ENCODE assay signal across 16 mouse cellular contexts in the genomic region with DNA sequence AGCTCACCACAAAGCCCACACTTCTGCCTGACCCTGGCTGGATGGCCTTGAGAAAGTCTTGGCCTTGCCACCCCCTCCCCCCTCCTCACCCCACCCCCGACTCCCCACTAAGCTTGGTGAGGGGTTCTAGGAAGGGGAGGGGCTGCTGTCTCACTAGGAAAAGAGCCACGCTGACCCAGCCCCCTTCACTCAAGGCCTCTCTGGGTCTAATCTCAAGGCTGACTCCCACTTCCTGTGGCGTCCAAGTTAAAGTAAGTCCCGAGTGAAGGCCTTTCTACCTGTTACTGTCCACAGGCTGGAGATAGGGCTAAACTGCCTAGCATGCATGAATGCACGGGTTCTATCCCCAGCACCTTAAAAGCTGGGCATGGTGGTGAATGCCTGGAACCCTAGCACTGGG. TPM values are rescaled to one million over a fixed set of nuclear protein-coding genes. Genes with fewer than 3 reads are reported as not detected.
DNase-seq lines count a peak whose midpoint lies in the region; ATAC-seq lines count a peak whose summit lies in the region.
"Had no signal": no experiment of that assay in that cellular context is flagged by ENCODE, and none has a peak within 500 bp of the region (broad histone marks: within the 10 kb centered on the region; RNA-seq: fewer than 3 reads in every experiment).

No protein-coding gene starts in this region.

- peaks cover 48% of the 10 kb centered on the region for H3K4me1 ChIP-seq in hindbrain, embryonic 10.5 days (replicated peaks)
- peaks cover 4% of the 10 kb centered on the region; the same call in 1 of the 2 replicates for H3K4me1 ChIP-seq in hindbrain, embryonic 14.5 days (replicated peaks; ENCODE audit: control insufficient read depth, insufficient read depth, low read length)

- ATAC-seq in hindbrain, embryonic 14.5 days (ENCODE audit: low FRiP score): no peak
- ATAC-seq: forebrain, embryonic 15.5 days had no signal

- H3K4me2 ChIP-seq in hindbrain, embryonic 14.5 days (replicated peaks): no peak overlapping the region
- H3K4me2 ChIP-seq: forebrain, embryonic 15.5 days; hindbrain, embryonic 15.5 days had no signal

- H3K27me3 ChIP-seq in hindbrain, embryonic 10.5 days (ENCODE audit: insufficient read depth, poor library complexity, severe bottlenecking): peaks cover 24% of the 10 kb centered on the region
- H3K27me3 ChIP-seq in hindbrain, embryonic 14.5 days (ENCODE audit: control insufficient read depth, insufficient read depth, low read length): no peaks in the 10 kb centered on the region
- H3K27me3 ChIP-seq: forebrain, embryonic 15.5 days had no signal

- no peak overlapping the region for H3K4me3 ChIP-seq in hindbrain, embryonic 10.5 days
- no peak overlapping the region for H3K4me3 ChIP-seq in hindbrain, embryonic 14.5 days (replicated peaks; ENCODE audit: low read length)
- H3K4me3 ChIP-seq: forebrain, embryonic 15.5 days; hindbrain, embryonic 15.5 days had no signal

- 28% methylated on average over 5 of the region's 5 CpGs for WGBS in hindbrain, embryonic 10.5 days
- 39% methylated on average over 5 of the region's 5 CpGs for WGBS in hindbrain, embryonic 14.5 days

- no peaks in the 10 kb centered on the region for H3K36me3 ChIP-seq in hindbrain, embryonic 10.5 days
- H3K36me3 ChIP-seq in hindbrain, embryonic 14.5 days (replicated peaks; ENCODE audit: control insufficient read depth, insufficient read depth): no peaks in the 10 kb centered on the region
- H3K36me3 ChIP-seq: forebrain, embryonic 15.5 days; hindbrain, embryonic 15.5 days had no signal

- no peak overlapping the region for H3K9ac ChIP-seq in hindbrain, embryonic 14.5 days
- H3K9ac ChIP-seq: forebrain, embryonic 15.5 days; hindbrain, embryonic 15.5 days had no signal

- peak; percentile 70 to 79 for DNase-seq in adrenal gland, adult (ENCODE audit: inconsistent age in 2 of 2, low spot score in 1 of 2)
- no peak for DNase-seq in adrenal gland, postnatal 4 days (ENCODE audit: low spot score in 2 of 2)
- DNase-seq in hindbrain, embryonic 10.5 days (ENCODE audit: low spot score): no peak
- no peak for DNase-seq in hindbrain, embryonic 14.5 days (ENCODE audit: low spot score)
- peak; percentile 62 for DNase-seq in ovary, postnatal 36 days (ENCODE audit: low spot score)
- no peak for DNase-seq in ovary, postnatal 14 days (ENCODE audit: low spot score)
- no peak for DNase-seq in urinary bladder, postnatal 4 days (ENCODE audit: low spot score in 2 of 2)
- DNase-seq in spleen, postnatal 14 days (ENCODE audit: low spot score in 2 of 2): no peak
- DNase-seq: cerebellum, adult 18-20 months; gastrocnemius, postnatal 25 days had no signal

- H3K9me3 ChIP-seq in hindbrain, embryonic 10.5 days: no peaks in the 10 kb centered on the region
- H3K9me3 ChIP-seq in hindbrain, embryonic 14.5 days (ENCODE audit: control insufficient read depth, low read length): no peaks in the 10 kb centered on the region
- H3K9me3 ChIP-seq: forebrain, embryonic 15.5 days; hindbrain, embryonic 15.5 days had no signal

- H3K27ac ChIP-seq in hindbrain, embryonic 10.5 days: peak overlapping the region; percentile 69
- no peak overlapping the region for H3K27ac ChIP-seq in hindbrain, embryonic 14.5 days
- H3K27ac ChIP-seq: forebrain, embryonic 15.5 days; hindbrain, embryonic 15.5 days; macrophage had no signal

RNA-seq across cellular contexts. Expression of gene Fkbp5, which starts 9.8 kb away (rescaled TPM):
- total RNA-seq in adrenal gland, postnatal 4 days (2021): 100 to 1,000 TPM in 1 of 2 experiments, 10 to 100 TPM in 1; 95.8 to 104 TPM
- polyA plus RNA-seq in hindbrain, embryonic 10.5 days (2016; fragmentation: Nextera tagmentation; extraction: Ambion mirVana): 34.3 and 37.9 TPM in 2 replicates
- polyA plus RNA-seq in hindbrain, embryonic 14.5 days (2014; fragmentation: Nextera tagmentation; extraction: Ambion mirVana): 8.2 and 9.8 TPM in 2 replicates

RNA-seq across cellular contexts. Expression of gene Armc12, which starts 23.1 kb away (rescaled TPM):
- total RNA-seq in adrenal gland, postnatal 4 days (2021): under 1 TPM in 1 of 2 experiments, not detected in 1; 0.22 TPM
- not detected in 2 replicates for polyA plus RNA-seq in hindbrain, embryonic 10.5 days (2016; fragmentation: Nextera tagmentation; extraction: Ambion mirVana)
- not detected in 2 replicates for polyA plus RNA-seq in hindbrain, embryonic 14.5 days (2014; fragmentation: Nextera tagmentation; extraction: Ambion mirVana)
- total RNA-seq: gastrocnemius, postnatal 25 days; layer of hippocampus, adult 8-10 months; MEL had no signal
- polyA plus RNA-seq: forebrain, embryonic 15.5 days; hindbrain, embryonic 15.5 days; macrophage had no signal

RNA-seq across cellular contexts. Expression of gene Clpsl2, which starts 41.7 kb away (rescaled TPM):
- total RNA-seq in adrenal gland, postnatal 4 days (2021): not detected
- not detected in 2 replicates for polyA plus RNA-seq in hindbrain, embryonic 10.5 days (2016; fragmentation: Nextera tagmentation; extraction: Ambion mirVana)
- polyA plus RNA-seq in hindbrain, embryonic 14.5 days (2014; fragmentation: Nextera tagmentation; extraction: Ambion mirVana): not detected in 2 replicates
- total RNA-seq: gastrocnemius, postnatal 25 days; layer of hippocampus, adult 8-10 months; MEL had no signal
- polyA plus RNA-seq: forebrain, embryonic 15.5 days; hindbrain, embryonic 15.5 days; limb, embryonic 14.5 days; macrophage had no signal

RNA-seq across cellular contexts. Expression of gene Clps, which starts 53.1 kb away (rescaled TPM):
- 1,000 to 10,000 TPM in 1 of 2 experiments, under 1 TPM in 1; 0.56 to 1,299 TPM for total RNA-seq in adrenal gland, postnatal 4 days (2021)
- not detected in 2 replicates for polyA plus RNA-seq in hindbrain, embryonic 10.5 days (2016; fragmentation: Nextera tagmentation; extraction: Ambion mirVana)
- polyA plus RNA-seq in hindbrain, embryonic 14.5 days (2014; fragmentation: Nextera tagmentation; extraction: Ambion mirVana): not detected in 2 replicates
- total RNA-seq: gastrocnemius, postnatal 25 days; layer of hippocampus, adult 8-10 months; MEL had no signal
- polyA plus RNA-seq: forebrain, embryonic 15.5 days; macrophage had no signal

Comparison
In these comparisons a context has a peak if more than half of its experiments do, and no peak if none do; other contexts are left out.
1. DNase-seq: peak in adrenal gland, adult (2 of 2) and ovary, postnatal 36 days (single experiment); none in adrenal gland, postnatal 4 days (0 of 2), hindbrain, embryonic 10.5 days (single experiment), hindbrain, embryonic 14.5 days (single experiment), ovary, postnatal 14 days (single experiment), urinary bladder, postnatal 4 days (0 of 2) and spleen, postnatal 14 days (0 of 2).